Mouse (Mus musculus) activated CD4-positive, CD25-positive, alpha-beta regulatory T cell, adult 4 months (primary cell): ENCODE measurements around the gene Tmcc3. TPM values are rescaled to one million over a fixed set of nuclear protein-coding genes. Genes with fewer than 3 reads are reported as not detected.

ENCODE experiments used
- ATAC-seq: one replicate; pipeline ENCODE4 v1.8.0; 2017
- polyA plus RNA-seq, 2 experiments: library from polyadenylated mRNA; unstranded; fragments of 100-300 nt; shearing (Covaris generic); gene quantifications; one replicate each; pipeline ENCODE4 v1.2.1; 2017

Tmcc3 gene
- 1 to 10 TPM in 1 of 2 experiments, under 1 TPM in 1; 0.44 to 1.8 TPM for polyA plus RNA-seq

DNA sequence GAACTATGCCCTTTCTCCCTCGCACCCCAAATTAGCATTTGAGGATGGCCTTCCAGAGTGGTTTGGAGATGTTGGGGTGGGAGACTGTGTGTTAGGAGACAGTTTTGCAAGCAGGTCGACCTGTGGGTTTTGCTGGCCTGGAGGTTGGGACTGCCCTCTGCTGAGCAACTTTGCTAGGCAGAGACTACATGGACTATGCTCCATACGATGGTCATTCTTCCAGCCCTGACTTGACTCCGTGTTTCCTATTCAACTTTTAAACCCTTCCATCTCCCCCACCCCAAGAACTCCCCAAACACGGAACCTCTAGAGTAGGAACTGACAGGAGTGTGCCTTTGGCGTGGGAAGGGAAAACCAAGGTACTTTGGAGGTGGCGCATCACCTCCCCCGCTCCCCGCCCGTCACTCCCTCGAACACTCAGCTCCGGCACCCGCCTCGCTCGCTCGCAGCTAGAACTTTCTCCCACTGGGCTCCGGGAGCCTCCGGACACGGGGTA is at the start of gene Tmcc3:
Tmcc3 (plus strand) TSS at position 439 of the 496 bp plus-strand sequence.
- ATAC-seq = no peak

DNA sequence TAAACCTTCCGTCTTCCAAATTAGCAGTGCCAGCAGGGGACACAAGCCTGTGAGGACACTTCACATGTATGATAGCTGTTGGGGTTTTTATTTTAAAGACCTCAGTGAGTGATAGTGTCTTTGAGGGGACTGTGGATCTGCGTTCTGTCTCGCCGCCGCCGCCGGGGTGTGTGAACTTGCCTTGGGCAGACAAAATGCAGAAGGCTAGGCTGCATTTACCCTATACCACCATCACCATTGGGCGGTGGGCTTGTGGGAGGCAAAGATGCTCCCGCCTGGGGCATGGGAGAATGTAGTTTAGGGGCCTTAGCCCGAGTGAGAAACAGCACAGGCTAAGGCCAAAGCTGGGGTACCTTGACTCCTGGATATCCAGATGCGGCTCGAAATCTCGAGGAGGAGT is 49.1 kb upstream of the Tmcc3 start:
- ATAC-seq = no peak

DNA sequence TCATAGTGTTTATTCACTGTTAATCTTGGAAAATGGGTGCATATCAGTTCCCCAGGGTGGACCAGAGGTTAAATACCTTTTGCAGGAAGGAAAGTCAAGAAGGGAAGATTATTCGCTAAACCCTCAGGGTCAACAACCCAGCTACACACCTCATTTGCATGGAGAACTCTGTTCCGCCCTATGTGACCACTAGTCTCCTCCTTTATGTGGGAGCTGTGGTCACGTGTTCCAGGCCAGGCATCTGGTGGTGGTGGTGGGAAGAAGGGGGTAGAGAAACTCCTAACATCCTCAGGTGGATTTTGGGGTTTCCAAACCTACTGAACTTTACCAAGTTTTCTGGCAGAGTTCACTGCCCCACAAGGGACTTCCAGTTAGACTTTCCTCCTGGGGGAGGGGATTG is 48.5 kb upstream of the Tmcc3 start:
- no peak for ATAC-seq

DNA sequence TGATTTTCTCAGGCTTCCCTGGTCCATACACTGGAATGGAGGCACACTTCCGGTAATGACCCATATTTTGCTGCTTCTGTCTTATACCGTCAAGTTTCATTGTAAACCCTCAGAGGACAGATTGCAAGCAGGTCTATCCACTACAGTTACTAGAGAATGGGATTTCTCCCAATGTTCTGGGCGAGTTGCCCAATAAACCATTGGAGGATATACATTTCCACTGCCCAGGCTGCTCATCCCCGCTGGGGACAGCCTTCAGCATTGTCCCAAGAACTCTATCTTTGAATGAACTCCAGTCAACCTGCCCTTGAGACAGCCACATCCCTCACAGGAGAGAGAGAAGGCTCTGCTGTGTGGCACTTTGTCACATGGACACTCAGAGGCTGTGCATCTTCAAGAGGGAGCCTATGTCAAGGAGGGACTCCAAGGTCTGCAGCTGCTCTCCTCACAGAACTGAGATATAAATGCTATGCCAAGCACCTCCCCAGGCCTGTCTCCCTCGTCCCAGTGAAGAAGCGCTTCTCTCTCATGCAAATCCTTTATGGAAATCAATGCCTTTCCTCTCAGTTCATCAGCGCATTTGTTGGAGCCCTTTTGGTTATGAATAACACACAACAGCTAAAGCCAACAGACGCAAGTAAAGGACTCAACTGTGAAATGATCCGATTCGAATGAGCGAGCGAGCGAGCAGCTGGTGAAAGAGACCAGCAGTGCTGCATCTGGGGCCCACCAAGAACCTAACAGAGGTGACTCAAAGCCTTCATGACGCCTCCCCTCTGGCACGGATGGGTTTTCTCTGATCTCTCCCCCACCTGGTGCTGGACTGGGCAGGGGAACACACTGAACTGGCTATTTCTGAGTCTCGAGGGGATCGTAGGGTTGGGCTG is 45.9 kb upstream of the Tmcc3 start:
- ATAC-seq = no peak

DNA sequence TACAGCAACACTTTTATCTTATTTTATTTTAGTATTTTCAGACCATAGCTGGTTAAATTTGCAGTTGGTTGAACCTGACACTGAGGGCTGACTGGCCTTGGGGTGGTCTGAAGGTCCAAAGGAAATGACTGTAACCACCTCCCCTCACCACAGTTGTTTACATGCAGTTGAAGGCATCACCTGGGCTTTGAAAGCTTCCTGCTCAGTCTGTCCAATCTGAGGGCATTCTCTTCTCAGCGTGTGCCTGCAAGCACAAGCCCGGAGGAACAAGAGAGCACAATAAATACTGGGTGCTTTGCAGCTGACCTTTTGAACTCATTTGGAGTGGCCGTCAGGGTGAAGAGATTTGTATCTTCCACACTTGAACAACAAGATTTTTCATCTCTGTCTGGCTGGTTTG is 36.4 kb upstream of the Tmcc3 start:
- no peak for ATAC-seq

DNA sequence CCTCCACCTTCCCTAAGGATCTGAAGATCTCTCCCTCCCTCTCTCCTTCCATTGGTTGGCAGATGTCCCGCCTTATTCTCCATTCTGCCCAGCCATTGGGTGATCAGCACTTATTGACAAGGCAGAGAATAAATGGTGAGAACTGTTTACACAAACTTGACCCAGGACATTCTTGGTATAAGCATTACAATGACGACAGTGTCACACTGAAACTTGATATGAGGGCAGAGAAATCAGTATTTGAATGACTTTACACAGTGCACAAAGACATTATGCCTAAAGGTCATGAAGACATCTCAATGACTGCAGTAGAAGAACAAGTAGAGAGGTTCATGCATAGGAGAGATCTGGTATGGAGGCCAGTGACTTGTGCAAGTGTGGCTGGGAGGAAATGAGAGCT is 35.2 kb upstream of the Tmcc3 start:
- ATAC-seq = no peak

DNA sequence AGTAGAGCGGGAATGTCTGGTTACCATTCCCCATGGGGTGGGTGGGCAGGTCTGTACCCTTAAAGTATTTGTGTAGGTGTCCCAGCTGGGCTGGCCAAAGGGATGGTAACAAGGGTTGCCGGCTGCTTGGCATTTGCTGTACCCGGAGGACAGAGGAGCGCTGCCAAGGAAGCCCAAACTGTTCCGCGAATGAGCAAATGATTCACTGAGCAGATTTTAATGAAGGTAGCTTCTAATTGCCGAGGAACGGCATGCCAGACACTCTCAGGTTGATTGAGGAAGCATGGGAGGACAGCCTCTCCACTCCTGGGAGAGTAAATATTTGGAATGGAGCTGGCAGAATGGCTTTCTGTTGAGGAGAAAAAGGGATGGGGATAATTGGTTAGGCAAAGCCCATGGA is 29.6 kb upstream of the Tmcc3 start:
- ATAC-seq = no peak

DNA sequence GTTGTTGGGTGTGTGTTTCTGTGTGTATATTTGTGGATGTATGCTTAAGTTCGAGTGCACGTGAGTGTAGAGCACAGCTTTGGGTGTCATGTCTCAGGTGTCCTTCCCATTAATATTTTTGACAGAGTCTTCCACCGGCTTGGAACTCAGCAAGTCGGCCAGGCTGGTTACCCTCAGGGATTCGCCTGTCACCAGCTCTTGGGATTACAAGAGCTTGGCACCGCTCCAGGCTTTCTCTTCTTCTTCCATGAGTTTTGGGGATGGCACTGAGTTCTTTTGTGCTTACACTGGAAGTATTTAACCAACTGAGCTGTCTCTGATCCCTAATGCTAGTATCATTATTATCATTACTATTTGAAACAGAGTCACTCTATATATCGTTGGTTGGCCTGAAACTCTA is 29.0 kb upstream of the Tmcc3 start:
- no peak for ATAC-seq

DNA sequence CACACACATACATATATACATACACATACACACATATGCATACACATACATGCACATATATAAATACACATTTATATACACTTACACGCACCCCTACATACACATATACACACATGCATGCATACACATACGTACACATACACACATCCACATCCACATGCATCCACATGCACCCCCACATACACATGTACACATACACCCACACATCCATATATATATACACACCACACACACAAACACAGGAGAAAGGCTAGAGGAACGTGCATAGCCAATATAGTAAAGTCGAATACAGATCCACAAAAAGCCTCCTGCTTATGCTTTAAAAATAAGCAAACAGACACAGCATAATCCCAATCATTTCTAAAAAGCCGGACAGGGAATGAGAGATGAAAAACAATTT is 17.3 kb upstream of the Tmcc3 start:
- no peak for ATAC-seq

DNA sequence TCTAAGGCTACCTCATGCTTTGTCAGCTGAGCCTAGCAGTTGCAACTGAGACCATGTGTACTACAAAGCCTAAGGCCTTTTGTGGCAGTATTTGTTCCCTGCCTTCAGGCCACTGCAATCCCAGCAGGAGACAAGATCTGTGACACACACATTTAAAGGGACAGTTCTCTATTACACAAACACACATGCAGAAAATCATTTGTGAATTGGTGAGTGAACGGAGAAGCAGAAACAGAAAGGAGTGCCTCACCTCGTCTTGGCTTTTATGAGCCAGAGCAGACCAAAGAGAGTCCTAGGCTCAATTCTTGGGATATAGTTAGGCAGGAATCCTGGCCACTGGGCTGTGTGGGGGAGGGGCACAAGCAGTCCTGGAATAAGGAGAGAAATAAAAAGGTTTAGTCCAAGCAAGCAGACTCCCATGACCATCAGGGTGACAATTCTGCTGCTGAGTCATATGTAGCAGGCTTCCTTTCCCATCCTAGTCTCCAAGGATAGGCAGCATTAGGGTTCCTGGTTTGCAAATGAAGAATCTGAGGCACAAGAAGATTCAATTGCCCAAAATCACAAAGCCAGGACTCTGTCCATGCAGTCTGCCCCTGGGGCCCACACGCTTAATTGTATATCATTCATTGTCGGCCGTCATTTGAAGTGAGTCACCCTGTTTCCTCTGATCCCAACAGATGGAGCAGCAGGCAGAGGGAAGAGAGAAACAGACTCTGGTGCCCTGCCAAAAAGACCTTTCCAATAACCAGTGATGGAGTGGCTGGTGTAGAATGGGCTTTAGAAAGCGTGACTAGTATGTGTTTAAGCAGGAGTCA is 16.6 kb upstream of the Tmcc3 start:
- no peak for ATAC-seq

DNA sequence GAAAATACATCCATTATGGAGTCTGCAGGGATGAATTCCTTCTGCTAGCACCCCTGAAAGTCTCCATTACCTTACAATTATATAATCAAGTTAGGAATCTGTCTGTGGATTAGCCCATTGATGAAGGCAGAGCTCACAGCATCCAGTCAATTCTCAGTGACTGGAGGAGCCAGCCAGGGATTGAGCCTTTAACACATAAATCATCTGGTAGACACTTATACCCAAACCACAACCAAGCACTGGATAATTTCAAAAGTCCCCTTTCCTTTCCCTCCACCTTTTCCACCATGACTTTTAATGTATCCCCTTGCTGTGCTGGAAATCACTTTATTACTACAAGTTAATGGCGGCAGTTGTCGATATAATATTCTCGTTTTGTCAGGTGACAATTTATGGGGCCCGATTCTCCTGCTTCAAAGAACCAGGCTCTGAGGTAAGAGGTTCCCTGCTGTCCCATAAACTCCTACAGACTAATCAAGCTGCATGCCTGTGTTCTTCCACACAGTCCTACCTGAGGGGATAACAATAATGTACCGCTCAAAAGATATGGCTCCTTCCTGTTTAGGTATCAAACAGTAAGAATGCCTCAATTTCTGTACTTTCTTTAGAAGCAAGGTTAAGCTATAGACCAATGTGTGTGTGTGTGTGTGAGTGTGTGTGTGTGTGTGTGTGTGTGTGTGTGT is 15.7 kb upstream of the Tmcc3 start:
- ATAC-seq = no peak

DNA sequence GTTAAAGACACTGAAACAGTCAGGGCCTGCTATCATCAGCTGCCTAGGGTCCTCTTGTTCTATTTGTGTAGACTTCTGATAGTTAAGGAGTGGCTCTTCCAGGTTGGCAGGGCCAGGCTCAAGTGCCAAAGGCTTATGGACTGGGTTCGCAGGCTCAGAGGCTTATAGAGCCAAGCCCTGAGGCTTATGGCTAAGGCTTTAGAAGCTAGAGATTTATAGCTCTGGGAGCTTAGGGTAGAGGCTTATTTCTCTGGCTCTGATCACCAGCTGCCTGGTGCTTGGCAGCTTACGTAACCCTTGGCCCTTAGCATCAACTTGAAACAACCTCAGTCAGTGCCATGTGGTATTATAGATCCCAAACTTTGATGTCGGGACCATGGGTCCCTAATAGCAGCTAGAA is 13.3 kb upstream of the Tmcc3 start, which contains the start of gene Gm4792:
Gm4792 (minus strand) TSS at position 233 of the 400 bp plus-strand sequence.
- no peak for ATAC-seq

DNA sequence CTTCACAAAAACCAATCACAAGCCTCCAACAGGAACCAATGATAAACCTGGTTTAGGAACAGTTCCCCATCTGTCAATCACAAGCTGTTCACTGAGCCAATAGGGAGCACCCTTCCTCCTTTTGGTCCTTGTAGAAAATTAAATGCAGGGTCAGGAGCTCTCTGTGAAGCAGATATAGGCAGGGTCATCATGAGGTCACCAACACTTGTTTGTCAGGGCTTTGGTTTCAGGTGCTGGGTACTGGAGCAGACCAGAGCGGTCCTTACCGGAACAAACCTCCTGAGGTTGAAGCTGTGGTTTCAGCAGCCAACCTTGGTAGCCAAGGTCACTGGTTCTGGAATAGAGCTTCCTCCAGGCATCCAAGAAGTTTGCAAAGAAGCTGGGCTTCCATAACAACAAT is 12.4 kb upstream of the Tmcc3 start:
- ATAC-seq = no peak

DNA sequence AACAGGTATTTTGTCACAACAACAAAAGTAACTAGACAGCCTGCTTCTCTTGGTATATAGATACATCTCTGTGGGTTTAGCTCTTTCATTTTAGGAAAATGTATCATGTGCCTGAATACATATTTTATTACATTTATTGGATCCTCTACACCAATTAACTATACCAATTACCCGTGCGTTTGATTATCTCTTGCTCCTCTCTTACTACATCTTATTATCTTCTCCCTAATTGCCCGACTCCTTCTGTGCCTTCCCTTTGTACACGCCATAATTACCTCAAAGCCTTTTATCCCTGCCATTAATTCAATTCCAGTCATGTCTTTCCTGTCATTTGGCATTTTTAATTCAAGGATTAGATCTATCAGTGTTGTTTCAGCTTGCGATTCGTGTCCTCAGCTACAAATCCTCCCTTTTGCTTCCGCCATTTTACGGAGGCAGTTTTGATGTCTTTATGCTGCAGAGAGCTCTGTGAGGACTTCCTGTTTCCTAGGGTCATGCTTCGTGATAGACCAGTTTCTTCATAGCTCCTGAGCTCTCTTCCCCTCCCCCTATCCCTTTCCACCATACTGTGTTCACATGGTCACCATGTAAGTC is 7.6 kb upstream of the Tmcc3 start:
- no peak for ATAC-seq

DNA sequence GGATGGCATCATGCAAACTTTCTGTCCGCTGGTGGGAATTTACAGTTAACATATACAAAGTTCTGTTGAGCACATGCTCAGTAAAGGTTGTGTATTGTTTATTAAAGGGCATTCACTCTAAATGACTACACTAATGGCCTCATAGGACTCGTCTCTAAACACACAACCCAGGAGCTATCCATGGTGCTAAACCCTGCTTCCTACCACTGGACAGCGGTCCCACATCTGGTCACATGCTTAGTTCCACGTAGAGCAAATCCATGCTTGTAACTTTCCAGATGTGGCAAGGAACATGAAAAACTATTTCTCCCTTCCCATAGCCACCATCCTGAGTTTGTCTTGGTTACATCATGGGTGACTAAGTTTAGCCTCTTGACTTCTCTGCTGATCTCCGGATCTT is 6.2 kb upstream of the Tmcc3 start:
- no peak for ATAC-seq

DNA sequence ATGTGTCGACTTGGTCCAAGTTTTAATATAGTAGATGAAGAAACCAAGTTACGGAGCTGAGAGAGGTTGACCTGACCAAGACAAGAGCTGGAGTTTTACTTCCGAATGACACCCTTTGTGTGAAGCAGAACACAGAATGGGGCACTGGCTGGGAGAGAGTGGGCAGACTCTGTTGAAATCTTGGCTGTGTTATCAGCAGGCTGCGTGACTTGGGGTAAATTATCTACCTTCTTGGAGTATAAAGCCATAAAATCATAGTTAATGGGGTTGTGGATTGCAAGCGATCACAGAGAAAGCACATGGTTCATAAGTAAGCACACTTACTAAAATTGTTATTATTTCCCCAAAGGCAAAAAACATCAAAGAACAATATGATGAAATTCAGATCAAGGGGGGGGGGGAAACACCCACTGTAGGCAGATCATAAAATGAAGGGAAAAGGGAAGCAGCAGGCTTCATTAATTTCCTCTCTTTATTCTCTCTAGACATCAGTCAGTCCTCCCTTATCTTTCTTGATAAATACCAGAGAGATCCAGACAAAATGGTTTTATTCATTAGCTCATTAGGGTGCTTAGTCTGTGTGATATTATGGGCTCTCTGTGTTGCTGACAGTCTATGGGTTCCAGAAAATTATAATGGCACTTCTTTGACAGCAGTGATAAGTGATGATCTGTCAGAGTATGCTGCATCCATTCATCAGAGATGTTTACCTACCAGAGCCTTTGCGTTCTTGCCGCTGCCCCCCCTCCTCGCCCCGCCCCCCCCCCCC is 1.1 kb upstream of the Tmcc3 start:
- no peak for ATAC-seq

DNA sequence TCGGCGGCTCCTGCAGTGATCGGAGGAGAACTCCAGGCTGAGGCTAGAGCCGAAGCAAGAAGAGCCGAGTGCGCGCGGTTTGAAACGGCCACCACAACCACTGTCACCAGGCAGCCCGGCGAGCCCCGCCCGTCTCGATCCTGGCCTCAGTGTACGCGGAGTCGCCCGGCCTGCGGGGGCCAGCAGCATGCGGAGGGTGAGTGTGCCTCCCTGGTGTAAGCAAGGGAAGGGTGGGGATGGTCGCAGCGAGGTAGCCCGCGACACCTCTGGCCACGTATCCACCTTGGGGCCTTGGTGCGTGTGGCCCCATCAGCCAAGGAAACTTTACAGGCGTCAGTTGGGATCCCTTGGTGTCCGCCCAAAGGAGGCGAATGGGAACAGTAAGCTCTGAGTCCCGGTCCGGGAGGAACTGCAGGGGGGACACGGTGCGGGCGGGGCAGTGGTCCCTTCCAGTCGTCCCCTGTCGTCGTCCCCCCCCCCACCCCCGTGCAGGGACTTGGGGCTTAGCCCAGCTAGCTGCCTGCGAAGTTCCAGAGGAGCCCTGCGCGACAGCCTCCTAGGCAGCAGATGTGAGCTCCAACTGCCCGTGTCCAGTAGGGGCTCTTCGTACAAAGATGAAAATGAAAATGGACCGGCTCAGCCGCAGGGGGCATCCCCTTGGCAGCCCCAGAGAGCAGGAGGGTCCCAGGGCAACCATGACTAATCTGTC is 412 bp downstream of the Tmcc3 start:
- ATAC-seq = no peak

DNA sequence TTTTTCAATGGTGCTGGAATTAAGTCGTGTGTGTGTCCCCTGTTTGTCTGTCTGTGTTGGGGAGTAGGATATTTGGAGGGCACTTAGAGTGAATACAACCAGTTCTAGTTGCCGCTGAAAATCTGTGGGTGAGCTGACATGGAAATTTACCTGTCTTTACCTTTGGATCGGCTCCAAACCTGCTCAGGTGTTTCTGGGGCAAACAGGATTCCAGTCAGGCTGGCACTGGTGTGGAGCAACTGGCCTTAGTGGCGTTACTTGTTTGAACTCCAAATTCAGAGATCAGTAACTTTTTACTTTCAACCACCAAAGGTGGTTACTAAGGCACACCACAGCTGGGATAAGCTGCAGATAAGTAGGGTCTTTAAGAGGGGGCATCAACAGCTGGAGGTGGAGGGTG is 1.4 kb downstream of the Tmcc3 start:
- ATAC-seq = no peak

DNA sequence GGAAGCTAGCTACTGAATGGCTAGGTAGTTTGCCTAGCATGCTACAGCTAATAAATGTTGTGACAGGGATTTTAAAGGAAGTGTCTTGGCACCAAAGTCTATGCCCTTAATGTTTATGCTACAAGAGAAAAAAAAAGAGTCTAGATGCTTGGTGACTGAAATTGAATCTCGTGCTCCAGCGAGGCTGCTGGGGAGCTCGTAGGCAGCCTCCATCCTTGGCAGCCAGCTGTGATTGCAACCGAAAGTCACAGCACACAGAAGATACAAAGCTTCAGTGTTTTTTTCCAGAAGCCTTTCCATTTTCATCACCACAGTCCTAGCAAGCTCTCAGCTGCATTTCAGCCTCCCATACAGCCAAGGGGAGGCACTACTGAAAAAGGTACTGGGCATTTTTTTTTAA is 6.8 kb downstream of the Tmcc3 start:
- no peak for ATAC-seq

DNA sequence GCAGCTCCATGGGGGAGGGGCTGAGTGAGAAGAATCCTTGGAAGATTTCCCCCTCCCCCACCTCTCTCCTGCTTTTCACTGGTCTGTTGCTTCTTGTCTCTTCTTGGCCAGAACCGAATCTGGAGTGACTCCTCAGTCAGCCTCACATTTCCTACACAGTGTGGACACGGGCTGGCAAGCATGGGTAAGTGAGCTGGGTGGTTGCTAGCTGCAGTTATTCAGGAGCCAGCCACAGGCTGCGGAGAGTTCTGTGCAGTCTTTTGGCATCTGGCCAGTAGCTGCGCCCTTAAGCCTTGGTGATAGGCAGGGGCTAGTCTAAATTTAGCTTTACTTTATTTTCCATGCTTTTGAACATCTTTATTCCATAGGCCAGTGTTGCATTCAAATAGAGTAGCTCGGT is 18.2 kb downstream of the Tmcc3 start:
- no peak for ATAC-seq
